Mouse (Mus musculus): ENCODE data around the gene Kdm4a.

The Kdm4a gene

DNA sequence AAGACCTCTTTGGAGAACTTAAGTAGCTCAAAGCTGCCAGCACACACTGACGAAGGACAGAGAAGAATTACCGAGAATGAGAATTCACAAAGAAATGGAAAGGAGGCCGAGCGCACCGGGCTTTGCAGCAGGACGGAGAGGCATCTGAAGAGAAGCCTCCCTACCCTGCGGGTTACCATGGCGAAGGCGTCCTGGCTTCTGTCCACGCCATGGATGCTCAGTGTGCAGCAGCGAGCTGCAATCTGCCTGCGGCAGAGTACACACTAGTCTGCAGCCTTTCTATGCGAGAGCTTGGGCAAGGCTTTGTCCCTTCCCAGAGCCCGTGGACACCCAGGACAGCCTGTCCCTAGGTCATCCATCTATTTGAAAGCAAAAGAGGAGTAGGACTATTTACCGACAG, 23.3 kb downstream of the Kdm4a start:
- DNase-seq (ENCODE audit: low read depth, low spot score): no peak

DNA sequence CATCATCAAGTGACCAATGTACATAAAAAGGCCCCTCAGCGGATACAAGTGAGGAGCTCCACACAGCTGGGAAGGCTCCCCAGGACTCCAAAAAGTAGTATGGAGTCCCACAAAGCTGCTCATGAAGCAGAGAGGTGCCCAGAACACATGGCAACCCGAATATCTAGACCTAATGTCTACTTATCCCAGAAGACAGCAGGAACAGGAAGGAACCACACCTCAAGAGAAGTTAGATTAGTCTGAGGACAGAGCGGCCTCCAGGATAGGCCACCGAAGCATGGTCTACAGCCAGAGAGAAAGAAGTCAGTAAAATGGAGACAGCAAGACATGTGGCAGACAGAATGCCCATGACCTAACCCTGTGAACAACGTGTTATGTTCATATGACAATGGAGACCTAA, 25.0 kb downstream of the Kdm4a start:
- no peak for DNase-seq (ENCODE audit: low read depth, low spot score)

DNA sequence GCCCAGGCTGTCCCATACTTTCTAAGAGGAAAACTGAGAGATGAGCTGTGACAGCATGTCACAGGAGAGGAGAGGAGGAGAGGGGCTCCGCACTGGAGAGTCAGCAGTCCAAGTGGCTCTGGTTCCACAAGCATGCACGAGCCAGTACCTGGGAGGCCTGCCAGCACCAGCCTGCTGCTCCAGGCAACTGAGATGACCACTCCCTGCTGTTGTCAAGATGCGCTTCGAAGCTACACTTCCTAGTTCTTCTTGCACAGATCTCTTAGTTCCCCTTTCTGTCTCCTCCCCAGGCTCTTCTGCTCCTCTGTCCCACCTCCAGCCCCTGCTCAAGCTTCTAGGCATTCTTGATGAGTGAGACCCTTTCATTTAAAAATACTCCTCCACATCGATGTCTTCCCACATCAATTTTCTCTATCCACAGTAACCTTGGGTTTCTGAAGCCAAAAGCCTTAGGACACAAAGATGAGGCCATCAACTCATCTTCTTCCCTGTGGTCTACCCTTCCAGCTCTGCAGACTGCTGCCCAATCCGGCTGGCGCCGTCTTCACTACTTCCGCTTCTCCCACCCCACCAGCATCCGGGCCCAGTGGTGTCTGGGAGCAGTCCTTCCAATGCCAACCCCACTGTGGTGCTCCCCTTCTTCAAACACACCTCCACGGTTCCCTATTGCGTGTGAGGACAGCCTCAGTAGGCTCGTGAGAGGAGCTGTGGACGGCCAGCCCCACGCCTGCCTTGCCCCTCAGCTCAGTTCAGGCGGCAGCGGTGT, 27.6 kb downstream of the Kdm4a start:
- no peak for DNase-seq (ENCODE audit: low read depth, low spot score)

DNA sequence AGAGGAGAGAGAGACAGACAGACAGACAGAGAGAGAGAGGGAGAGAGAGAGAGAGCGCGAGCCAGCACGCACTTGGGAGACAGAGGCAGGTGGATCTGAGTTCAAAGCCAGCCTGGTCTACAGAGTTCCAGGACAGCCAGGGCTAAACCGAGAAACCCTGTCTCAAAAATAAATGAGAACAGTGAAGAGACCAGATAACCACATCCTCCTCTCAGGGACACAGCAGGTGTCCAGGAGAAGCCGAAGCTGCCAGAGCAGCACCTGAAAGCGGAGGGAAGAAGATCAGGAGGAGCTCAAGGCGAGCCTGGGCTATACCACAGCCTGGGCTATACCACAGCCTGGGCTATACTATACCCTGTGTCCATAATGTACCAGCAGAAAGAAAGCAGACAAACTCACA, 29.0 kb downstream of the Kdm4a start:
- DNase-seq (ENCODE audit: low read depth, low spot score): no peak

DNA sequence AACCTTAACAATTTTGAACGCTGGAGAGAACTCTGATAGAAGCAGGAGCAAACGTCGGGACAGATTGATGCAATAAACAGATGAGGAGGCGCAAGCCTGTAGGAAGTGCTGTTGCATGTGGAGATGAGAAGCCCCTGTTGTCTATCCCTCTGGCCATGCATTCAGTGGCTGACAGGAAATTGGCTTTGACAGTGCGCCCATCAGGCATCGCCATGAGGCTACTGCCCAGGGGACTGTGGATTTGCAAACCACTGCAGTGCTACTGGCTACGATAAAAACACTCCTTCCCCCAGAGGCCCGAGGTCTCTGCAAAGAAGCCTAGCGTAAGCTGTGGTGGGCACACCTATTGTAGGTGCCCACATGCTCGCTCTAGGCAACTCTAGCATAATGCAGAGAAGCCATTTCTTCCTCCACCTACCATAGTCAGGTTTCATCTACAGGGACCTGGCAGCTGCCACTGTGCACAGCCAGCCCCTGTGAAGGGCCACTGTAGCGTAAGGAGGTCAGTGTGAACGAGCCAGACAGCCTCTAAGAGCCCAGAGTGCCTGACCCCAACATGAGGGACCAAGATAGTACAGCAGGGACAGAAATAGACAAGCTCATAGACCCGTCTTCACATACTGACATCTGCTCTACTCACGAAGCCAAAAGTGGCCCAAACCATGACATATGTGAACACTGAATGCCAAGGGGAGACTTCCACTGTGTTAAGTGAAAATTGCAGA, 29.7 kb downstream of the Kdm4a start:
- DNase-seq (ENCODE audit: low read depth, low spot score): no peak

DNA sequence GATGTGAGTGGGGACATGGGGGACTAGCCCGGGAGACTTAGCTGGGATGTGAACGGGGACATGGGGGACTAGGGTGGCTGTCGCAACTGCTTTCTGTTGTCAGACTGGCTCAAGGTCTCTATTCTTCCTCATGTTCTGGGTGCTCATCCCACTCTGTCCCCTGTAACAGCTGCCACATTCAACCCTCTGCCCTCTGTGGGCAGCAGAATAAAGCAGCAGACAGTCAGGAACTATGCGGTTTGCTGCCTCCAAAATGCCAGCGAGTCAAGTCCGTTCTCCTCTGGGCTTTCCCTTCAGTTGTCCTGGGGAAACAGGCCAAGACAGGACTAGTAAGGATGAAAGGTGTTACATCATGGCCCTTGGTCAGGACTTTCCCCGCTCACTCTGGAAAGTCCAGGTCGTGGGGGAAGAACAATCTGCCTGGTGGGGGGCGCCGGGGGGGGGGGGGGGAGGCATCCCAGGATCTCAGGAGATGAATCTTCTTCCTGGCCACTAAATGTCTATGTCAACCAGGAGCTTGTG, 30.7 kb downstream of the Kdm4a start:
- no peak for DNase-seq (ENCODE audit: low read depth, low spot score)

DNA sequence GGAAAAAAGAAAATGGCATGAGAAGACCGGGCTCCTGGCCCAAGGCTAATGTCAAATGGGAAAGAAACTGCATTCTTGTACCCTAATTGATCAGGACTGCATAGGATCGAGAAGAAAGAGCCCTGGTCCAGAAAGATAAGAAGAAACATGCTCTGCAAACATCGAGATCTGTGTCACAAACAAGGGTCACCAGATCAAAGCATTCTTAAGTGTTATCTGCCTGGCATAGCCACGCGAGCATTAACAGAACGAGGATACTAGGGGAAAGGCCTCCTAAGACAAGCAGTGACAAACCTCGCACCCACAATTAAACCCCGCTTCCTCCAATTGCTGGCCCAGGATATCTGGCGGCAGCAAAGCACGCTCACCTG, 31.5 kb downstream of the Kdm4a start:
- no peak for DNase-seq (ENCODE audit: low read depth, low spot score)

DNA sequence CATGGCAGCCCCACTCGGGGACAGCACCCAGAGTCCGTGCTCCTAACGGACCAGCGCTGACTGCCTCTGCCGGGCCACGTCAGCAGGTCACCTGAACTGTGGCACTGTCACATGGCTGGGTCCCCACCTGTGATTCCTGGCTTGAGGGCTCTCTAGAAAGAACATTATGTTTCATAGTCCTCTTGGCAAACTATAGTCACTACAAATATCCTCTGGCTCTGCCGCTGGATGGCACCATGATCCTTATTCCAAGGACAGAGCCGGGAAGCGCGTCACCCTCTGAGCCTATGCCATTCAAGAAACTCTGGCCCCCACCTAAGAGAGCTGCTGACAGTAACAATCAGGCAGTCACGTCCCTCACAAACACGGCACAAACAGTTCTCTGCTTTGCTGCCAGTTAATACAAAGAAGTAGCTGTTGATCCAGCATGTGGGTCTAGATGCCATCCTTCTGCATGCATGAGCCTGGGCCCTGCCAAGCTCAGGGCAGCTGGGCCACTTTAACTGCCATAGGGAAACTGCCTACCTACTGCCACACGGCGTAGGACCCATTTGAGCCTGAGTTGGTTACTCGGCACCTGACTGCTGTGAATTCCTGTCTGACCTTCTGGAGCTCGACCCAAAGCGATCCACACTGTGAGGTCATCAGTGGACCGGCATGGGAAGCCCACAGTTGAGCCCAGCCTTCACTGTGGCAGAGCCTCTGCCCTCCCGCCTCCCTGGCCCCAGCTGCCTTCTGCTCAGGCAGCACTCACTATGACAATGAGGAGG, 32.1 kb downstream of the Kdm4a start:
- DNase-seq (ENCODE audit: low read depth, low spot score): no peak

DNA sequence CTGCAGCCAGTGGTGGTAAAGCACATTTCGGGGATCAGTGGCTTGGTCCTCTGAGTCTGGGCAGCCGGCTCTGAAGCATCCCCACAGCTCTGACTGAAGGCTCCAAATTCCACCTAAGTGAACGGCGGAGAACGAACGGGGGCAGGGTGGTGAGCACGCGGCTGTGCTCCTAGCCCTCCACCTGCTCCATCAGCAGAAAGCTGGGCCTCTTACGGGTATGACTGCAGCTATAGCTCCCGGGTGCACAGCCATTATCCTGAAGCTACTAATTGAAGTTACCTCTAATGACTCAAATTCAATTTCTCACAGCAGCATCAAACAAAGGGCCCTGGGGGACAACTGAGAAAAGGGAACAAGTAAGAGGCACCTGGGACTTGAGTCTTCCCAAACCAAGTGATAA, 32.8 kb downstream of the Kdm4a start:
- no peak for DNase-seq (ENCODE audit: low read depth, low spot score)

DNA sequence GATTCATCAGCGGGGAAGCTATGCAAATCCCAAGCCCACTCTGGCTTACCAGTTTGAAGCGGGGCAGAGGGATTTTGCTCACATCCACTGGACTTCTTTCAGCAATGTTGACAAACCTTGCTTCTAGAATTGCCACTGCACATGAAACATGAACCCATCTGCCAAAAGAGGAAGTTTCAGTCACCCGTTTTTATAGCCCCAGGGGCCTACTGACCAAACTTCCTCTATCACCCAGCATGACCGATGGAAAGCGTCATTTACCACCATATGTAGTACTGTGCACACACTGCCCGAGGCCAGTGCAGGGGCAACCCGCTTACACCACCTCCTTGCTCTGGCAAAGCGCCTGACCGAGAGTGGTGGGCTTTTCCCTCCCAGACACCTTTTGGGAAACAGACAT, 35.5 kb downstream of the Kdm4a start:
- no peak for DNase-seq (ENCODE audit: low read depth, low spot score)

DNA sequence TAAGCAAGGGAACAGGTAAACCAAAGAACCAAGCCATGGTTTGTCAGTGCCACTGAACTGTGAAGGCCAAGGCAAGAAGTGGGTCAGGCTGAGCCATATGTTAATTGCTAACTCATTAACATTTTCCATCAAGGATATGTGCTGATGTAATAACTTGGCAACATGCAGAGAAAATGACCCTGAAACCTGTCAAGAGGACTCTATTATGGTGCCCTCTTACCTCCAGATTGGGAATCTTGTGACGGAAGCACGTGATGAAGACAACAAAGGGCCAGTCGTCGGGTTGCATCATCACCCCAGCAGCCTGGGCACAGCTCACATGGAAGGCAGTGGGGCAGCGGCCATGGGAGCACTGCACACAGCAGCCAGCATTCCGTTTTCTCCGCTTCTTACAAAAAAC, 36.2 kb downstream of the Kdm4a start:
- DNase-seq (ENCODE audit: low read depth, low spot score): no peak

DNA sequence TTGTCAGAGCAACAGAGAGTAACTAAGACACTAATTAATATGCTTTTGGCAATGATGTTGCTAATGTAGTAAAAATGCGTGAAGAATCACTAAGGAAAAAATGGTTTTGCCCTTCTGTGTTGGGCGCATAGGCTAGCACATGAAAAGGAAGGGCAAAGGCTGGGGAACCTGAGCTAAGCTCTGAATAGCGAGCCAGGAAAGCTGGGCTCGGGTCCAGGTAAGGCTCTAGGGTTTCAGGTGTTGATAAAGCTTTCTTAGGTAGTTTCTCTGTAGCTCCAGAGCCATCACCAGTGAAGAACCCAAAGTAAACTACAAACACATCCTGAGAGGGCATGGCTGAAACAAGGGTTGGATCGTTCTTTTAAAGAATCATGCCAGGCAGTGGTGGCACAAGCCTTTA, 38.3 kb downstream of the Kdm4a start:
- DNase-seq (ENCODE audit: low read depth, low spot score): no peak

DNA sequence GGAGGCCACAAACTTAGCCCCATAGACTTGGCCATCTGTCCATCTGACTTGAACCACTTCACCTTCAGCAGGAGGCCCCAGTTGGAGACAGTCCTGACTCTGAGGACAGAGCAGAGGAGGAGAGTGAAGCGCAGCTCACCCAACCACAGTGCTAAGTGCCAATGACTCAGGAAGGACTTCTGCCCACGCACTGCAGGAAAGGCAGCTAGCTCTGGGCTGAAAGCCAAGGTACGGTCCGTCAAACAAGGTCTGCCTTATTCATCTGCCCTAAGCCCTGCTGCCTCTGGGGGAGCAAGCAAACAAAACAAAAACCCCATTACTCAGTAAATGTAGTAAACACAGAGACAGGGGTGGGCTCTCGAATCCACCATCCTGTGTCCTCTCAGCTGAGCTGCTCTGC, 41.0 kb downstream of the Kdm4a start:
- no peak for DNase-seq (ENCODE audit: low read depth, low spot score)

DNA sequence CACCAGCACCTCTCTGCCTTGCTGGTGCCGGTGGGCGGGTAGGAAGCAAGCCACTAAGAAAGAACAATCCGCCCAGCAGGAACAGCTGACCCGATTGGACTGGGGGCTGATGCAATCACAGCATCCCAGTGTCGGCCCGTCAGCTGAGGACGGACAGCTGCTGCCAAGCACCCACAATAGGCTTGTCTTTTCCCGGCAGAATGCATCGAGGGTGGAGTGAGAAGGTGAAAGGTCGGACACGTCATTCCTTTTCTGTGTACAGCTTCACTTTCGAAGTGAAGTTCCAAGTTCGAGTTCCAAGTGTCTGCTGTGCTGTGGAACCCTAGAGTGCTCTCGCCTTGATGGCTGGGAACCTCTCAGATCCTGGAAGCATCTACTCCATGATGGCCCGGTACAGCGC, 42.0 kb downstream of the Kdm4a start:
- DNase-seq (ENCODE audit: low read depth, low spot score): no peak

DNA sequence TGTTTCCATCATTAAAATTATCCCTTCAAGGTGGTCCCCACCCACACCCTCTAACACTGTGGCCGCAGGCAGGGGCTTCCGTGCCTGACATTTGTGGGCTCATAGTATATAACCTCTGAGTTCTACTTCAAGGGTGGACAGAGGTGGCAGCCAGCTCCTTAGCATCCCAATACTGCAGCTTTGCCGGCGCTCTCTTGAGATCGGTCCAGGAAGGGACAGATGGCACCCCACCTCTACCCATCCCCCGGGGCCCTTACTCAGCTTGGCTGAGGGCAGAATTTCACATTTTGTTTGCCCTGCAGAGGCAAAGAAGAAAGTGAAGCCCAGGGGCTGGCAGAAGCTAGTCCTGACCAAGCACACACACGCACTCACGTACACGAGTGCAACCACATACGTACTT, 42.5 kb downstream of the Kdm4a start:
- no peak for DNase-seq (ENCODE audit: low read depth, low spot score)

DNA sequence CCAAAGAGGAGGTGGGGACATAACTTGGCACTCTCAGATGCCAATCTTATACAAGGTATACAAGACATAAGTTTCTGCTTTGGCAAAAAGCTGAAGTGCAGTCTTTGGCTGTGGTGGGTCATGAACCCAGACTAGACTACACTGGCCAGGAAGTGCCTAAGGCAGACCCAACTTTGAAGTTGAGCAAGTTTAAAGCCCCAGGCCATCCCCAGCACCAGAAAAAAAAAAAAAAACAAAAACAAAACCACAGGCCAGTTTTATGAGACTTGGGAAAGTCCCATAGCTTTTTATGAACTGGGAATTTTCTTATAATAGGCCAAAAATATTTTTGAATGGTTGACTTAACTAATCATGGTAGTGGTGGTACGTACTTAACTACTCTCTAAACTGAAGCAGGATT, 44.4 kb downstream of the Kdm4a start:
- DNase-seq (ENCODE audit: low read depth, low spot score): no peak

DNA sequence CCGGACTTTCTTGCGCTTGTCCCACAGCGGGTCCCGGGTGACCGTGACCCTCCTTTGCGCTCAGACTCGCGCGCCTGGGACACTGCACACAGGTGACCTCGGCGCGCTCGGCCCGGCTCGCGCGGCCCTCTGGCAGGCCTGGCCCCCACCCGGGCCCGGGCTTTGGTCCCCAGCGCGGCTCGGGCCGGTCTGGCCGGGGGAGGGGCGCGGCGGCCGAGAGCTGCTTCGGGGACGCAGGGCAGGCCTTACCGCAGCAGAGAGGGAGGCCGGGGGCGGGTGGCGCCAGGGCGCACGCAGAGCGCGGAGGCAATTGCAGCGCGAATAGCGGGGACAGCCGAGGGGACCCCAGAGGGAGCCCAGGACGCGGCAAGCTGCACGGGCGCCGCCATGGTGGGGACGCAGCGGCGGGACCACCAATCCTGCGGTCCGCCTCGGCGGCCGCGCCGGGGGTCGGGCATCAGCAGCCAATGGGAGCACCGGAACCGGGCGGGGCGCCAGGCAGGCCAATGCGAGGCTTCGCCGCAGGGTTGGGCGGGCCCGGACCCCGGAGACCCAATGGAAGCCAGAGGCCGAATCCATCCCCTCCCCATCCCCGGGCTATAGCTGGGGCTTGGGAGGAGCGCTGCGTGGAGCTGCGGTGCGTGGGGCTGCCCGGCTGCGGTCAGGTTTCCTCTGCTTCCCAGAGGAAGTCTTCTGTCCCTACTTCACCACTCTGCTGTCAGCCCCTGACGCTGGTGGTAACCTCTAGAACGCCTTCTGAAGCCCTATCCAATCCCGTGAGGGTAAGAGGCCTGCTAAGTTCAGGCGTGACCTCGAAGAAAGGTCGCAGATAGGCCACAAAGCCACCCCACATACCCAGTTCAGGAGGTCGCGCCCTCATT, 45.1 kb downstream of the Kdm4a start, which contains the start of gene St3gal3:
St3gal3 (minus strand) TSS at position 430 of the 881 bp plus-strand sequence.
- peak; percentile 81 for DNase-seq (ENCODE audit: low read depth, low spot score)

DNA sequence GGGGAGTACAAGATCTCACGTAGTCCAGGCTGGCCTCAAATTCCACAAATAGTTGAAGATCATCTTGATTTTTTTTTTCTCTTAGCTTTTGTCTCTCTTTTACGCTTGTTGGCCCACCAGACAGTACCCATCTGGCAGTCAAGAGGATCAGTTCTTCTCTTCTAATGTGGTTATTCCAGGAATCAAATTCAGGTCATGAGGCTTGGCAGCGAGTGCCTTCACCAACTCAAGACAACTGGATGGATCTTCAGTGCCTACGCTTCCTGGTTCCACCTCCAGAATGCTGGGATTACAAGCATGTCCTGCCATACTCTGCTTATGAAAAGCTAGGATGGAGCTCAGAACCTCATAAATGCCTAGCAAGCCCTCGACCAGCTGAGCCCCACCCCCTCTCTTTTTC, 48.5 kb downstream of the Kdm4a start:
- DNase-seq (ENCODE audit: low read depth, low spot score): no peak

DNA sequence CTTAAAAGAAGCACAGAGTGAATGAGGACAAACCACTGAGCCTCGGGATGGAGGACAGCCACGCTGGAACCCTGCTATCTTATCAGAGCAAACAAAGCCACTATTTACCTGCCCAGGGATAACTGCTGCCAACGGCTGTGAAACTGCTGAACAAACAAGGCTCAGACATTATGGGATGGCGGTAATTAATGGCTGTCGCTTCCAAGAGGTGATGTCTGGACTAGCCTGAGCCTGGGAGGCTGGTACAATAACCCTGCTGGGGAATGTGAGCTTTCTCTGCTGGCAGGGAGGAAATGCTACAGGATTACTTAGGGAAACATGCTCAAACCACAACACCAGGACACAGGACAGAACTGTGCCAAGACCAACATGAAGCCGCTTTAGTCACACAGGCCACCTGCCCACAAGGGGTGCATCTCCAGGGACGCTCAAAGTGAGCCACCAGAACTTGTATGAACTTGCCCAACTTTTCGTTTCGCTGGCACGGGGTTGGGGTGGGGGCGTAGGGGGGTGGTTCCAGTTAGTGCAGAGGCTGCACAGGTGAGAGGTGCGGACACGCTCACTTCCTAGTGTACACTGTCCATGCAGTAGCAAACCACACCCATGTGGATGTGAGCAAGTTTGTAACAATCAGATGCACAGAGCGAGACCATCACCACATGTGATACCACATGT, 56.7 kb downstream of the Kdm4a start:
- no peak for DNase-seq (ENCODE audit: low read depth, low spot score)

DNA sequence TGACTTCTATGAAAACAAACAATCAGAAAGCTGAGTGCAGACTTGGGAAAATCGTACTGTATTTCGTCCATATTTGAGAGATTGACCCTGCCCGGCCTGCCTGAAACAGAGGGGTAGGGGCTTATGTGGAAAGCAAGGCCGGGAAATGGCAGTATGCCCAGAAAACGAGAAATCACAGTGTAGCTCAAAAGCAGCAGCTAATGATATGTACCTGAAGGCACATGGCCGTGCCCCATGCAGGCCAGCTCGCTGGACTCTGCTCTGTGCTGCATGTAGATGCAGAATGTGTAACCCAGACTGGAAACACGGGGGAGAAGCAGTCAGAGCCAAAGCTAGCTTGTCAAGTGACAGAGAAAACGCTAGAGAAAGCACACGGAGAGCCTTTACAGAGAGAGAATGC, 57.8 kb downstream of the Kdm4a start:
- DNase-seq (ENCODE audit: low read depth, low spot score): no peak

DNA sequence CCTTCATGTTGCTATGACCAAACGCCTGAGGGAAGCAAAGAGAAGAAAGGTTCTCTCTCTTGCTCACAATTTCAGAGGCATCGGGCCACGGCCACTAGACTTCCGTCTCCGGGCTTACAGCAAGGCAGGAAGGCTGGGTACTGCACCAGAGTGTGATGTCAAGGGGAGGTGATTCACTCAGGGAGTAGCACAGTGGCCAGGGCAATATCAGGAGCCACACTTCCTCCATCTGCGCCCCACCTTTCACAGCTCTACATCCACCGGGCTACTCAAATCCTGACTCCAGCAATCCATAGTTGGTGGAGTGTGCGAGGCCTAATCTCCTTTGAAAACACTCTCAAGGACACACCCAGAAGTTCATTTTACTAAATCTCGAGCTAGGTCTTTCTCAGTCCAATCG, 62.3 kb downstream of the Kdm4a start:
- DNase-seq (ENCODE audit: low read depth, low spot score): no peak
